Mouse (Mus musculus) skeletal muscle tissue, adult 2 months (tissue): ENCODE results near the gene Suox.
A peak's percentile ranks its signal among the peaks of the same experiment; 100 is the strongest.
"Not testable (repeated sequence)": the region's sequence is repeated elsewhere in the genome, so short reads cannot be mapped to it uniquely, and the experiment has no call there.

Source experiments
- DNase-seq: peaks from one replicate; pipeline ENCODE4 v3.0.0-alpha.2; 2012; ENCODE audit warnings: low read depth, low spot score

Suox gene

DNA sequence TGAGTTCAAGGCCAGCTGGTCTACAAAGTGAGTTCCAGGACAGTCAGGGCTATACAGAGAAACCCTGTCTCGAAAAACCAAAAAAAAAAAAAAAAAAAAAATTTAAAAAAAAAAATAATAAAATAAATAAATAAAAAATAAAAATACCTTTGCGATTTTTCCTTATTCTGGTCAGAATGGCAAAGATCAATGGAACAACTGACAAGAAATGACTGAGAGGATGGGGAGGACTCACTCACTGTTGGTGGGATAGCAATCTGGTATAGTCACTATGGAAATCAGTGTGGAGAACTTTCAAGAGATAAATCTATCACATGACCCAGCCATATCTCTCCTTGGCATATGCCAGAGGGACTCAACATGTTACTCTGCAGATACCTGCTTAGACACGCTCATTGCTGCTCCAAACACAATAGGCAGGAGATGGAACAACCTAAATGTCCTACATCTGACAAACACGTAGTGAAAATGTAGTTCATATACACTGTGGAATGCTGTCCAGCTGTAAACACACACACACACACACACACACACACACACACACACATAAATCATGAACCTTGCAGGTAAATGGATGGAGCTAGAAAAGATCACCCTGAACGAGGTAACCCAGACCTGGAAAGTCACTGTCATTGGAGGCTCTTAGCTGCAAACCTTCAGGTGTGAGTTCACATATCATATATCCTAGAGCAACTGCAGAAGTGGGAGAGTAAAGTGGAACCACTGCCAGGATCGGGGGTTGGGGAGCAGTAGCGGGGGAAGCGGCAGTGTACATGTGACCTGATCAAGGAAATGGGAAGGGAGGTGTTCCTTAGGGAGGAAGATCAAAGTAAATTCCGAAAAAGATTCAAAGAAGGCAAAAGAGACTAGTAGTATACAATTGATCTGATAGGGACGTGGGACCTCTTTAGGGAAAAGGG, 46.2 kb downstream of the Suox start:
- DNase-seq, result no peak

DNA sequence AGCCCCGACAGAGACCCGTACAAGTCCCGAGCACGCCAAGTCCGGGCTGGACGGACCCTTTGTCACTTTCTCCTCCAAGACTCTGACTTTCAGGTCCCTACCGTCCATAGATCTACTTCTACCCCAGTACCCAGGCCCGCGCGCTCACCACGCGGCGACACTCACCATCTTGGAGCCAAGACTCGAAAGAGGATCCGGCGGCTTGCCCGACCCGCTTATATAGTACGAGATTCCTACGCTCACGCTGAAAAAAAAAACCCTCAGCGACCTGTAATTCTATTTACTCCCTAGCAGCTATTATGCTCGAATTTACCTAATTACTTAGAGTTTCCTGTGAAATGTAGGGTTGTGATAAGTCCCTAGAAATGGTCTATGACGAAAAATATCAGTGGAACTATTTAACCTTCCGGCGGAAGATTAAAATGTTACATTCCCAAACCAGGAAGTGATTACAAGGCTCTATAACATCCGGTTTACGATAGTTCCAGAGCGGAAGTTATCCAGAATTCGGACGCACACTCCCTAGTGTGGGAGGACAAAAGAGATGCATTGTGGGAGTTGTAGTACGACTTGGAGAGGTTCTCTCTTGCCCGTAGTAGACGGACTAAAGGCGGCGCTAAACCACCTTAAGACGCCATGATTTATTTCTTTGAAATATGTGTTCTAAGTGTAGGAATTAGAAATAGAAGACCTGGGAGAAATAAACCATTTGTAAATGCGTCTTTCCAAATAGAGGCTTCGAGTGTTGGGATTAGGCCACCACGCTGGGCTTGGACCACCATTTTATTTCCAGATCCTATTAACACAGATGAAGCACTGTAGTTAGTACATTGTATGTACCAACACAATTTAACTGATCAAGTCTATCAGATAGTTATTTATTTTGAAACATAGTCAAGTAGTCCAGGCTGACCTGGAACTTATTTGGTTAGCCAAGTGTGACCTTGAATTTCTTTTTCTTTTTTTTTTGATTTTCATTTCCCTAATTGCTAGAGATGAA, 47.3 kb downstream of the Suox start, which contains the start of gene Rps26:
TSS of gene Rps26 (minus strand) at position 437 of the 1,000 bp plus-strand sequence.
- DNase-seq, result peak; percentile 98

DNA sequence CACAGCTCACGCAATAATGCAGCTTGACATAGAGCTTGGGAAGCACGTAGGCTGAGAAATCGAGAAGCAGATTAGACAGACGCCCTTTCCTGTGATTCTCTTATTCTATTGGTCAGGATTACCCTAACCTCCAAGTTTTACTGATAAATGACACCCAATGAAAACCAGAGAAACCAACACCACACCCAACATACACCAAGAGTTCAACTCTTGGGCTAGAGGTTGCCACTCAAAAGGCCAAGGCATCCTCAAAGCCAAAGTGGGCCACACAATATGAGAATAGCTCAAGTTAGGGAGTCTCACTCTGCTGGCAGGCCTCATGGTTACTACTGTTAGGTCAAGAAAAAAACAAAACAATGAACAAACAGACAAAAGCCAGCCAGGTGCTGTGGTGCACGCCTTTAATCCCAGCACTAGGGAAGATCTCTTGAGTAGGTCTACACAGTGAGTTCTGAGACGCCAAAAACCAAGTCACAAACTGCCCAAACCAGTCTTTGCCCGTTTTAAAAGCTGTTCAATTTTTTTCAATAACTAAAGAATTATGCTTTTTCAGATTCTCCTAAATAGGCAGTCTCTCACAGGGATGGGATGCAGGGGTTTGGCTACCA, 48.5 kb downstream of the Suox start:
- no peak for DNase-seq

DNA sequence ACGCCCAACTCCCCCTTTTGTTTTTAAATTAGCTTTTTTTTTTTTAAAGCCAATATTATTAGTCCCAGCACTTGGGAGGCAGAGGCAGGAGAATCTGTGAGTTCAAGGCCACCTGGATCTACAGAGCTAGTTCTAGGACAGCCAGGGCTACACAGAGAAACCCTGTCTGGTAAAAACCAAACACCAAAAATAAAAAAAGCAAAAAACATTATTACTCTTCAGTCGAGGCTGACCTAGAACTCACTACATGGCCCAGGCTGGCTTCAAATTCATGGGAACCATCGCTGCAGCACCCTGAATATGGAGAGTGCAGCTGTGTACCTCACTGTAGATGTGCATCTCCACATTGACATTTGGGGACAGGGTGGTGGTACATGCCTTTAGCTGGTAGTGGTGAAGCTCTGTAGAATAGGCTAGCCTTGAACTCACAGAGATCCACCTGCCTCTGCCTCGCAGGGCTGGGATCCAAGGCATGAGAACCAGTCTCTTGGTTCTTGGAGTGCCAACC, 50.7 kb downstream of the Suox start:
- DNase-seq, result not testable (repeated sequence)

DNA sequence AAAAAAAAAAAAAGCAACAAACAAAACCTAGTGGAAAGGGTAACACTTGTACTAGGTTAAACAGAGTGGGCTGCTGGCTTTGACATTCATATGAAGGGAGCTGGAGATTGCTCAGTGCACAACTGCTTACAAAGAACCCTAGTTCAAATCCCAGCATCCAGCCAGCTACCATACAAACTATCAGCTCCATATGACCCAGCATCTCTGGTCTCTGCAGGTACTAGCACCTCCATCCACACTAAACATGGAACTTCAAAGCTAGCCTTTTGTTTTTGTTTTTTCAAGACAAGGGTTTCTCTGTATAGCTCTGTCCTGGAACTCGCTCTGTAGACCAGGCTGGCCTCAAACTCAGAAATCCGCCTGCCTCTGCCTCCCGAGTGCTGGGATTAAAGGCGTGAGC, 51.2 kb downstream of the Suox start:
- DNase-seq, result no peak

DNA sequence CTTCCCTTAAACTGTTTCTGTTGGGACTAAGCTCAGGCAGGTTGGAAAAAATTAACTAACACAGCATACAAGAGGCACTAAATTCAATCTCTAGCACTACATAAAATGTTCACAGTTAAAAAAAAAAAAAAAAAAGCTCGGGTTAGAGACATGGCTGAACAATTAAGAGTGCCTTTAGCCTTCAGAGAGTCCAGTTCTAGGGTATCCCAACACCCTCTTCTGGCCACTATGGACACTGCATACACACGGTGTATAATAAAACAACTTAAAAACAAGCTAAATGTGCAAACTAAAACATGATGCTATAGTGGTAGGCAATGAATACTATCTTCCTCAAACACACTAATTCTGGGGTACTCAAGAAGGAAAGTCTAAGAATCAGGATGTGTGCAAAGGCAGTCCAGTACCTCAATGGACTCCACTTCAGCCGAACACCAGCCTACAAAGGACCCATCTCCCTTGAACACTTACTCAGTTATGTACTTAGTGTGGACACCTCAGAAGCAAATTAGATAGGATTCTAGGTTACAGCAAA, 51.8 kb downstream of the Suox start:
- no peak for DNase-seq

DNA sequence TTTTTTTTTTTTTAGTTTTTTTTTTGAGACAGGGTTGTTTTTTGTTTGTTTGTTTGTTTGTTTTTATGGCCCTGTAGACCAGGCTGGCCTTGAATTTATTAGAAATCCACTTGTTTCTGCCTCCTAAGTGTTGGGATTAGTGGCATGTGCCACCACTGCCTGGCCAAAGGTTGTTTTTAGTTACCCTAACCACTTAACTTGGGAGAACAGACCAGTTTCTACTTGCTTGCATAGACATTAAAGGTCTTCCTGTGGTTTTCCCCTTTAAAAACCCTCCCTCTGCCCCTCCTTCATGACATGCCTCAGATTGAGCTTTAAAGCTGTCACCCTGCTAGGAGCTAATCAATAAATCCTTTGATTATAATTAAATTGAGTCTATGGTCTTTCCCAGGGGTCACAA, 53.6 kb downstream of the Suox start:
- no peak for DNase-seq
